Mouse (Mus musculus) megakaryocyte, adult 5-6 weeks (primary cell): ENCODE measurements around the gene Raver1. TPM values are rescaled to one million over a fixed set of nuclear protein-coding genes. Genes with fewer than 3 reads are reported as not detected.

Experiments
- ATAC-seq: 2 replicates; pipeline ENCODE4 v1.8.0; 2016; ENCODE audit warnings: mild to moderate bottlenecking, inconsistent platforms; ENCODE audit not compliant: poor library complexity, severe bottlenecking
- total RNA-seq, 2 experiments: library from RNA; stranded (forward) in 1 of 2; stranded (reverse) in 1 of 2; fragments of 153-499, 151-499 nt in 1 of 2; fragments of 221-1000, 200-1000 nt in 1 of 2; gene quantifications; 2 replicates each; pipeline versions ENCODE4 v1.2.3 to v1.2.4; 2015 to 2017

Raver1 gene
- total RNA-seq (2015) (36.0 and 43.0 TPM in 2 replicates), total RNA-seq (2017) (17.1 and 22.0 TPM in 2 replicates)

GRCm38 (mm10) chr9:21091707-21092320, at the start of gene Raver1, which contains the start of gene Gm38431:
Raver1 (minus strand) TSS chr9:21092008.
Gm38431 (minus strand) TSS chr9:21091997.
- ATAC-seq, result peak; percentile 99

GRCm38 (mm10) chr9:21138386-21138785, 46.6 kb upstream of the Raver1 start:
- no peak for ATAC-seq

DNA sequence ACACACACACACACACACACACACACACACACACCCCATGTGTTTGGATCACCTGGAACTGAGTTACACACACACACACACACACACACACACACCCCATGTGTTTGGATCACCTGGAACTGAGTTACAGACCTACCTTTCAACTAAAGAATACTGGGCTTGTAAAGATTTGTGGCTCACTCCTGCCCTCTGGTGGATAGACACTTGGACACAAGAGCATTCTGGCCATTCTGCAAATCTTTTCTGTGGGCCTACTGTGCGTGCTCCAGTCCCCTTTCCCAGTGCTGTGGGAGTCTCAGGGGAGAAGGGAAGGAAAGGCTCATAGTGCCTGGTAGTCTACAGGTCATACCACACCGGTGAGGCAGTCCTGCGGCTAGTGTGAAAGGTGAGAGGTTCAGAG, 45.4 kb upstream of the Raver1 start:
- peak; percentile 61 for ATAC-seq

DNA sequence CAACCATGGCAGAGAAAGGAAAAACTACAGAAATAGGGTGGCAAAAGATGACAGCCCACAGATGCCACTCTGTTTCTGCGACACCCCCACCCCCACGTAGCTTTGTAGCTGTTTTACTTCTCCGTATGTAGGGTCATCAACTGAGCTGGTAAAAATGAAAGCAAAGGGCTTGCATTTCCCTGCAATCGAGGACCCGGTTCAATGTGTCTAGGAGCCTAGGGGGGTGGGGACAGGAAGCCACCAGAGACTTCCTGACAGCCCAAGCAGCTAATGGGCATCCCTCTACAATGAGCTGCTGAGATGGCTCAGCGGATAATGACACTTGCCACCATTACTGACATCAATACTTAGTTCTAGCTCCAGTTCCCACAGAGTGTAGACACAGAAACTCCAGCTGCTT, 44.6 kb upstream of the Raver1 start:
- no peak for ATAC-seq

DNA sequence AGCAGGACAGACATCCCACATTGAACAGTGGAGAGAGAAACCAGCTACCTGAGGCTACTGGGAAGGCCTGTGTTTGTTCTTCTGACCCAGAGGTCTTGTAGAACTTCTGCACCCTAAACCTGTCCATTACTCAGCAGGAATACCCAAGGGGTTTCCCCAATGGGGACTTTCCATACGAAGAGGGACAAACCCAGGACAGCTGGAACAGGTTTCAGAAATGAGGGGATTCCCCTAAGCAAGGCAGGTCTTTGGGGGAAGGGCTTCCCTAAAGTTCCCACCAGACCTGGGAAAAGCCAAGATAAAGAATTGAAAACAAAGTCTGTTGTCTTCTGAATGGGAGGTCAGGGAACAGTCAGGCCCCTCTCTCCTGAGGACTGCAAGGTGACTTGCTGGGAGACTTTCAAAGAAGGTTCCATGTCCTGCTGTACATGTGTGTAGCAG, 44.2 kb upstream of the Raver1 start:
- ATAC-seq, result no peak

DNA sequence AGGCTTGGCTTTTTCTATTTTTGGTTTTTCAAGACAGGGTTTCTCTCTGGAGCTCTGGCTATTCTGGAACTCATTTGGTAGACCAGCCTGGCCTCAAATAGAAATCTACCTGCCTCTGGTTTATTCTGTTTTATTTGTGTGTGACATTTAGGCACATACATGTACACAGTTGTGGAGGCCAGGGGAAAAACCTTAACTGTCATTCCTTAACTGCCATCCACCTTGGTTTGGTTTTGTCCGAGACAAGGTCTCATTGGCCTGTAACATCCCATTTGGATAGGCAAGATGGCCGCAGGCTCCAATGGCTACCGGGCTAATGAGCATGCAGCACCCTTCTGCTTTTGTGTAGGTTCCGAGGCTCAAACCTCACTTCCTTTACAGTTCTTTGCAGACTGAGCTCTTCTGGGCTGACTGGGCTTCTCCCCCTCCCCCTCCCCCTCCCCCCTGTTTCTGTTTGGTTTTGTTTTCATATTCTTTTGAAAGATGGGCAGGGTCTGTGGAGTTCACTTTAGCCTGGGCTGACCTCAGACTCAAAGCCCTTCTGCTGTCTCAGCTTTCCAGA, 43.6 kb upstream of the Raver1 start:
- ATAC-seq, result no peak

- ATAC-seq, result no peak
Observed at GRCm38 (mm10) chr9:21134595-21135328, 43.0 kb upstream of the Raver1 start.

DNA sequence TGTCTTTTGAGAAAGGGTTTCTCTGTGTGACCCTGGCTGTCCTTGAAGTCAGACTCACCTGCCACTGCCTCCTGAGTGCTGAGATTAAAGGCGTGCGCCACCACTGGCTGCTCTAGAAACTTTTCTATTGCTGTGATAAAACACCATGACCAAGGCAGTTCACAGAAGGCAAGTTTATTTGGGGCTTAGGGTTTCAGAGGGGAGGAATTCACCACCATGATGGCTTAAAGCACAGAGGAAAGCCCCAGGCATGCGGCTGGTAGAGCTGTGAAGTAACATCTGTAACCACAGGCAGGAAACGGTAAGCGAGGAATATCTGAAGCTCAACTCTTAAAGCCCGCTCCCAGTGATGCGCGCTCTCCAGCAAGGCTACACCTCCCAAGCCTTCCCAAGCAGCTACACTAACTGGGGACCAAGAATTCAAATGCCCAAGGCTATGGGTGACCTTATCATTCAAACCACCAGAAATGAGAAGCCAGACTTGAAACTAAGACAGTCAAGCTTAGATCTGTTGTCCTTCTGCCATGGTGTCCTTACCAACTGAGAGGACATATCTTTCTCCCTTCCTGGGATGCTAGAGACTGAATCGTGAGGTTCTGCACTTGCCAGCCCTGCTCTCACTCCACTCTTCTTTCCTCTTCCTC, 41.4 kb upstream of the Raver1 start:
- no peak for ATAC-seq

GRCm38 (mm10) chr9:21132102-21132775, 40.4 kb upstream of the Raver1 start:
- no peak for ATAC-seq

- ATAC-seq, result peak; percentile 95
Observed at GRCm38 (mm10) chr9:21131059-21131956, 39.5 kb upstream of the Raver1 start, which contains the start of gene Tyk2. Tyk2 (minus strand) TSS chr9:21131243.

DNA sequence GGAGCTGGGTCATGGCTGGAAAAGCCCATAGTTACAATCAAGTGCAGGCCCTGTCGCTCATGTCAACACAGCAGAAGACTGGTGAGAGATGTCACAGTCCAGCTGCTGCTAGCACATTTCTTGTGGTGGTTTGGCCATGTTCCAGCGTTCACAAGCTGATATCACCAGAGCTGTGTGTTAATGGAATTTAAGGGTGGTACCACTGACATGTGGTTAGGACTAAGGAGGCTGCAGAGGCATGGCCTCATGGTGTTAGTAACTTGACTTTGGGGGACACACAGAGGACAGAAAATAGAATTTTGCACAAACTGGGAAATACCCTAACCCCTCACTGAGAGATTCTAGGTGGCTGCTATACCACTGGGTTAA, 34.4 kb upstream of the Raver1 start:
- ATAC-seq, result no peak

GRCm38 (mm10) chr9:21125502-21126258, 33.9 kb upstream of the Raver1 start:
- peak; percentile 81 for ATAC-seq

GRCm38 (mm10) chr9:21124837-21125236, 33.0 kb upstream of the Raver1 start:
- ATAC-seq, result peak; percentile 59

- ATAC-seq, result no peak
Observed at GRCm38 (mm10) chr9:21121483-21121882, 29.7 kb upstream of the Raver1 start.

GRCm38 (mm10) chr9:21117073-21117472, 25.3 kb upstream of the Raver1 start:
- ATAC-seq, result no peak

DNA sequence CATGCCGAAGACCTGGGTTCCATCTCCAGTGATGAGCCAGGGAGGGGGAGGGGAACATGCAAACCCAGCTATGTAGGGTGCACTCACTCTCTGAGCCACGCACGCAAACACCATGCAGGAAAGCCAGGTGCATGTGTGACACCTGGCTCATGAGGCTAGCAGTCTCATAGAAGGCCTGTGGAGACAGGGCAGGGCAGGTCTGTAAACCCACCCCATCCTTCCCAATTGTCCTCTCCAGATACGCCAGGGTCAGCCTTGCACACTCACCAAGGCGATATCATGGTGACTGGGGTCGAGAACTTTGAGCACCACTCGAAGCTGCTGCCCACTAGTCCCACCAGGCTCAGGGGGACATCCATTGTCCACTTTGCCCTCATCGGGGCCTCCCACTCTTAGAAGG, 23.3 kb upstream of the Raver1 start:
- ATAC-seq, result no peak

- ATAC-seq, result no peak
Observed at GRCm38 (mm10) chr9:21114190-21114589, 22.4 kb upstream of the Raver1 start.

- ATAC-seq, result no peak
Observed at GRCm38 (mm10) chr9:21113751-21114150, 21.9 kb upstream of the Raver1 start.

GRCm38 (mm10) chr9:21107607-21108237, 15.9 kb upstream of the Raver1 start:
- ATAC-seq, result no peak
